Mouse (Mus musculus) limb, embryonic 14.5 days (tissue): Measurements from ENCODE around the gene Pomgnt1. TPM values are rescaled to one million over a fixed set of nuclear protein-coding genes. Genes with fewer than 3 reads are reported as not detected.
A peak's percentile ranks its signal among the peaks of the same experiment; 100 is the strongest.

Experiments
- ATAC-seq: fragments of 200-750 bp; cut with Nextera tagmentation; 2 replicates; pipeline ENCODE4 v1.8.0; 2017; ENCODE audit warnings: low read depth, moderate number of reproducible peaks, moderate TSS enrichment; ENCODE audit not compliant: low FRiP score
- DNase-seq: peaks from one replicate; pipeline ENCODE4 v3.0.0-alpha.2; 2015; ENCODE audit warnings: low spot score
- H3K27ac ChIP-seq: fragments of 300-500 bp; sonication (generic); replicated peaks from 2 replicates; pipeline ENCODE4 v1.5.1; 2014; ENCODE audit warnings: low read depth, mild to moderate bottlenecking, low read length, moderate library complexity, mixed read lengths
- H3K27me3 ChIP-seq: fragments of 300-500 bp; sonication (generic); 2 replicates; pipeline ENCODE4 v1.6.1; 2014; ENCODE audit warnings: low read length, mixed read lengths; ENCODE audit not compliant: control insufficient read depth, insufficient read depth
- H3K36me3 ChIP-seq: fragments of 300-500 bp; sonication (generic); 2 replicates; pipeline ENCODE4 v1.6.1; 2014; ENCODE audit warnings: mild to moderate bottlenecking, low read length, moderate library complexity, mixed read lengths; ENCODE audit not compliant: control insufficient read depth, insufficient read depth
- H3K4me1 ChIP-seq: fragments of 300-500 bp; sonication (generic); 2 replicates; pipeline ENCODE4 v1.6.1; 2014; ENCODE audit warnings: antibody characterized with exemption, low read length, mixed read lengths; ENCODE audit not compliant: control insufficient read depth, insufficient read depth
- H3K4me2 ChIP-seq: fragments of 300-500 bp; sonication (generic); replicated peaks from 2 replicates; pipeline ENCODE4 v1.6.1; 2014; ENCODE audit warnings: low read depth, mild to moderate bottlenecking, low read length, moderate library complexity; ENCODE audit not compliant: severe bottlenecking
- H3K4me3 ChIP-seq: fragments of 300-500 bp; sonication (generic); replicated peaks from 2 replicates; pipeline ENCODE4 v1.5.1; 2014; ENCODE audit warnings: low read length
- H3K9ac ChIP-seq: fragments of 300-500 bp; sonication (generic); 2 replicates; pipeline ENCODE4 v1.6.1; 2014; ENCODE audit warnings: mild to moderate bottlenecking, low read depth, low read length, moderate library complexity; ENCODE audit not compliant: severe bottlenecking
- H3K9me3 ChIP-seq: fragments of 300-500 bp; sonication (generic); 2 replicates; pipeline ENCODE4 v1.6.1; 2016; ENCODE audit warnings: low read length; ENCODE audit not compliant: control insufficient read depth
- POLR2A ChIP-seq: fragments of 200-500 bp; IDR thresholded peaks from 2 replicates; pipeline ENCODE4 v1.8.0; 2012; ENCODE audit warnings: inconsistent platforms, mild to moderate bottlenecking, moderate library complexity, borderline replicate concordance; ENCODE audit not compliant: insufficient read depth, insufficient read length; ENCODE audit errors: extremely low read depth
- WGBS: fragments of 180-500 bp; shearing (Covaris S2); extraction: QIAGEN DNeasy Blood & Tissue Kit; methylation state at CpG from one replicate; pipeline ENCODE4 v1.1.7; 2014; 5-methylcytosine and 5-hydroxymethylcytosine counted together
- polyA plus RNA-seq, 2 experiments: library from polyadenylated mRNA; depleted of rRNA in 1 of 2; stranded (reverse) in 1 of 2; unstranded in 1 of 2; fragments of >200 nt; fragmentation: Nextera tagmentation in 1 of 2; extraction: Ambion mirVana in 1 of 2; gene quantifications; 2 replicates each; pipeline versions ENCODE4 v1.2.1 to v1.2.3; 2012 to 2014

The Pomgnt1 gene
- polyA plus RNA-seq, 2 experiments: 62.7 to 79.6 TPM

DNA sequence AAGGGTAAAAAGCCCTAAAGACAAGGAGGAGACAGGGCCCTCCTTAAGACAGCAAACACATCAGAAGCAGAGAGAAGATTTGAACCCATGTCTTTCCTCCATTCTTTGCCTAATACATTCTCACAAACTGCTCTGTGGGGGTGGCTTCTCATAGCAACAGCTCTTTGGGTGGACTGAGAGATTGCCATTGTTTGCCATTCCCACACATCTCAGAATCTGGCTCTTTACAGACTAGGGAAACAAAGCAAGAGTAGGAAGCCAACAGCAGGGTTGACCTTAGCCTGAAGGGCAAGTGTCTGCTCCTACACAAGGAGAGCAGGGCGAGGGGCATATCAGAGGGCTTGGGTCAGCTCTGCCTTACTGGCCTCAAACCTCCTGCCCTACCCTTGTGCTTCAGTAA, 18.1 kb downstream of the Pomgnt1 start:
- DNase-seq (no peak), ATAC-seq (no peak)
- Histone ChIP-seq H3K27me3 (no peaks in the 10 kb centered on the region), H3K36me3 (0 out of 2 replicates have a peak, but pooled peaks cover 4% of the 10 kb centered on the region), H3K4me2 (no peak overlapping the region), H3K9ac (no peak overlapping the region), H3K4me3 (no peak overlapping the region), H3K27ac (no peak overlapping the region), H3K4me1 (peaks cover 5% of the 10 kb centered on the region), H3K9me3 (no peaks in the 10 kb centered on the region)
- WGBS: 94% methylated on average over 1 of the region's 1 CpGs
- no peak for TF ChIP-seq POLR2A

DNA sequence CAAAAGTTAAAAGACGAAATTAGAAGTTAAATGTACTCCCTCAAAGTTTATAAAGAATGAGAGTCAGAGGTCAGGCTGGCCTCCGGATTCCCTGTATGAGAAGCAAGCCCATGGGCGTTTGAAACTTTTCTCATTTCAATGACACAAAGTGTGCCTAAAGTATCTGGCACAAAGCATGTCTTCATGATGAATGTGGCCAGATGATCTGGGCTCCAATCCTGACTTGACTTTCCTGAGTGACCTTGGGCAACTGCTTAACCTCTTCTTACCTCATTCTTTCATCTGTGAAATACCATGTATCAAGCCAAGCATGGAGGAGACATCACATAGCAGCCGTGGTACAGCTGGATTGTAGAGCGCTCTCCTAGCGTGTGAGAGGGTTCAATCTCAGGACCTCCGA, 18.6 kb downstream of the Pomgnt1 start:
- ATAC-seq (no peak), DNase-seq (no peak)
- H3K36me3 ChIP-seq: 0 out of 2 replicates have a peak, but pooled peaks cover 2% of the 10 kb centered on the region
- no peak overlapping the region for H3K9ac ChIP-seq
- H3K9me3 ChIP-seq: no peaks in the 10 kb centered on the region
- 80% methylated on average over 7 of the region's 7 CpGs for WGBS
- H3K27me3 ChIP-seq: no peaks in the 10 kb centered on the region
- TF ChIP-seq POLR2A: no peak
- no peak overlapping the region for H3K4me3 ChIP-seq
- no peak overlapping the region for H3K4me2 ChIP-seq
- peaks cover 5% of the 10 kb centered on the region for H3K4me1 ChIP-seq
- no peak overlapping the region for H3K27ac ChIP-seq

DNA sequence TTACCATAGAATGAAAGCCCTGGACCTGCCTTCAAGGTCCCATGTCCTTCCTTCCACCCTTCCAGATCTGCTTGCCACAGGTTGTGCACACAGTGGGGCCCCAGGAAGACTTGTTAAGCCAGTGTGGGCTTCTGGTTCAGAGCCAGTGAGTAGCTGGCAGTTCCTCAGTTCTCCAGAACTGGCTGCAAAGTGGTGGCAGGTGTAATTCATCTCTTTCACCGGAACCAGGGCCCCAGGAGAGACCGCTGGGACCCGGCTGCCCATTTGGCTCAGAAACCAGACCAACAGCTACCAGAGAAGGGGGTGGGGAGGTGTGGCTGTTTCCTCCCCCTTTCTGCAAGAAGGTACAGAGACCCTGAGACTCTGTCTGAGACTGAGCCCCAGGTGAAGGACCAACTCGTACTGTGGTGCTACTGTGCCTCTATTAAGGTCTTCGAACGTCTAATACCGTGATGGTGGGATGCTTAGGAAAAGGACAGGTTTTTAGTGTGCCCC, 19.7 kb downstream of the Pomgnt1 start:
- DNase-seq (no peak), ATAC-seq (no peak)
- 4% methylated on average over 7 of the region's 7 CpGs for WGBS
- Histone ChIP-seq H3K27ac (no peak overlapping the region), H3K27me3 (no peaks in the 10 kb centered on the region), H3K4me3 (peak overlapping the region; percentile 67), H3K9me3 (no peaks in the 10 kb centered on the region), H3K4me2 (peak overlapping the region; percentile 81), H3K4me1 (peaks cover 5% of the 10 kb centered on the region), H3K36me3 (no peaks in the 10 kb centered on the region), H3K9ac (peak overlapping the region; percentile 72; the same call in 1 of the 2 replicates)
- no peak for TF ChIP-seq POLR2A

DNA sequence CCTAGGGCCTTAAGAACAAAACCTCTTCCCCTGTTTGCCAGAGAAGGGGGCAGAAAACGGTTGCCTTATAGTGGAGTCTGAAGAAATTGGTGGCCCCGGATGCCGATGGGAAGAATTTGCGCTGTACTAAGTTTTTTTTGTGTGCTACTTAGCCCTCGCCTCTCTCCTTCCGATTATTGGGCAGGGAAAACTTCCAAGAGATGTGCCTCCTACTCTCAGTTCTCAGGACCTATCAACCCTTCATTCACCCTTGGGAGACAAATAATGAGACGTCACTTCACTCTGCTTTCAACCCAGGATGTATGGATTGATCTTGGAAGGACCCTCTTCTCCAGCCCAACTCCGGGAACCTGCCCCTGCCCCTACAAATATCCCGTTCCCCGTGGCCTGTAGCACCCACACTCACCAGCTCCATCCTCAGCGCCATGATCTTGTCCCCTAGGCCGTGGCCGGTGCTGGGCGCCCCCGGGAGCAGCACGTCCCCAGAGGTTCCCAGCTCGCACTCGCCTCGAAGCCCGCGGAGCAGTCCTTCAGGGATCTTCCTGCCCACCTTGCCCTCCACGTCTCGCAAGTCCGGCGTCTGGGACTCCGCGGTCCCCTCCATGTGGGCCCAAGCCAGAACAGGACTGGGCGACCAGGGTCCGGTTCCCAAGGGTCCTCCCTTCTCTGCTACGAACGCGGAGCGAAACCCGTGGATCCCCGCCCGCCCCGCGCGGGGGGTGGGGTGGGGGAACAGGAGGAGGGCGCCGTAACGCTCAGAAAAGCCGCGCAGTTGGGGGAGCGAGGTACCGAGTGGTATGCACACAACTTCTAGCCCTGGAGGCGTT, 20.5 kb downstream of the Pomgnt1 start:
- Histone ChIP-seq H3K27ac (no peak overlapping the region), H3K4me2 (peak overlapping the region; percentile 81), H3K4me1 (peaks cover 5% of the 10 kb centered on the region), H3K36me3 (no peaks in the 10 kb centered on the region), H3K9me3 (no peaks in the 10 kb centered on the region), H3K27me3 (no peaks in the 10 kb centered on the region), H3K9ac (peak overlapping the region; percentile 72), H3K4me3 (peak overlapping the region; percentile 67)
- TF ChIP-seq POLR2A: no peak
- ATAC-seq (peak; percentile 84), DNase-seq (peak; percentile 55)
- WGBS: under 1% methylated on average over 45 of the region's 47 CpGs

DNA sequence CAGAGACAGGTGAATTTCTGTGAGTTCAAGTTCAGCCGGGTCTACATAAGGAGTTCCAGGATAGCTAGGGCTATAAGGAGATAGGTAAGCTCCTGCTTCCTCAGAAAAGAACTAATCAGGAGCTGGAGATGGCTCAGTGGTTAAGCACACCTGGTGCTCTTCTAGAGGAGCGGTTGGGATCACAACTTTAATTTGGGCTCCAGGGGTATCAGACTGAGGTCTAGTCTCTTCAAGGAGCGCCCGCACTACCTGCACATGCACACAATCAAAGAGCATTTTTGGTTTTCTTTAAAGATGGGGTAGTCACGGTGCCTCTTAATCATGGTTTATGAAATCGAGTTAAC, 26.1 kb downstream of the Pomgnt1 start:
- peak overlapping the region; percentile 94 for H3K9ac ChIP-seq
- 22% methylated on average over 6 of the region's 6 CpGs for WGBS
- H3K4me1 ChIP-seq: peaks cover 11% of the 10 kb centered on the region
- no peaks in the 10 kb centered on the region for H3K27me3 ChIP-seq
- peak overlapping the region; percentile 80 for H3K4me2 ChIP-seq
- no peaks in the 10 kb centered on the region for H3K9me3 ChIP-seq
- ATAC-seq (no peak), DNase-seq (no peak)
- peak overlapping the region; percentile 78 for H3K4me3 ChIP-seq
- H3K27ac ChIP-seq: peak overlapping the region; percentile 91
- no peak for TF ChIP-seq POLR2A
- peaks cover 33% of the 10 kb centered on the region for H3K36me3 ChIP-seq
